Mouse (Mus musculus): ENCODE measurements at regions not wholly inside any gene's neighbourhood (a gene's known extent, or its start where the extent isn't known, plus 50 kb on each side); places are given as distances from the start of the nearest gene placed in this dataset.

DNA sequence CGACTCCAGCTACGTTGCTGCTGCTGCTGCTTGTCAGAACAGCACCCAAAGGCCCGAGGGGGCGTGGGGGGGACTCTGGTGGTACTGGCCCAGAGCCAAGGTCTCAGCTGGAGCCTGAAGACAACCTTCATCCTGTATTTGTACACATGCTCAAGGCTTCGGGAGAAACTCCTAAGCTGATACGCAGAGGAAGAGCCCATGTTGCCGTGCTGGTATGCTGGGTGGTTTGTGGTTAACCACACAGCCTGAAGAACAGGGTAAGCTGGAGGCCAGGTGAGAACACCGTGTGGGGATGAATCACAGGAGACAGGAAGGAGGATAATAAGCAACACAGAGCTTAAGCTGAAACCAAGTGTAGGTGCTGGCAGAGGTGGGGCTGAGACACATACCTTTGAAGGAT is 68.9 kb upstream of the Atl2 start:
- H3K4me2 ChIP-seq (ENCODE audit: low read length): no peak overlapping the region
- ATAC-seq: no peak
- H3K4me3 ChIP-seq (ENCODE audit: low read depth, low read length): no peak overlapping the region
- H3K27me3 ChIP-seq (ENCODE audit: control insufficient read depth, insufficient read depth, low read depth, low read length): no peaks in the 10 kb centered on the region
- H3K4me1 ChIP-seq (ENCODE audit: control insufficient read depth, insufficient read depth, low read length): no peaks in the 10 kb centered on the region
- no peaks in the 10 kb centered on the region for H3K9me3 ChIP-seq (replicated peaks; ENCODE audit: control insufficient read depth, low read length, poor library complexity, severe bottlenecking)
- H3K27ac ChIP-seq (ENCODE audit: low read length): no peak overlapping the region
- no peaks in the 10 kb centered on the region for H3K36me3 ChIP-seq (ENCODE audit: control insufficient read depth, insufficient read depth, low read length)
- H3K9ac ChIP-seq (ENCODE audit: low read depth, low read length): no peak overlapping the region
- 78% methylated on average over 8 of the region's 8 CpGs for WGBS

DNA sequence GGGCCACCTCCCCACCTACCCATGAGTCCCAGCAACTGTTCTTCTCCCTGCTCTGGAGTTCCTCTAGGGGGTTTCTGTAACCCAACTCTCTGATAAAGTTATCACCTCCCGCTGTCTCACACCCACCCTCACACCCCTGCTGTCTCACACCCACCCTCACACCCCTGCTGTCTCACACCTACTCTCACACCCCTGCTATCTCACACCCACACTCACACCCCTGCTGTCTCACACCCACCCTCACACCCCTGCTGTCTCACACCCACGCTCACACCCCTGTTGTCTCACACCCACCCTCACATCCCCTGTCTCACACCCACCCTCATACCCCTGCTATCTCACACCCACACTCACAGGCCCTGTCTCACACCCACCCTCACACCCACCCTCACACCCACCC is 67.4 kb upstream of the Atl2 start:
- H3K4me2 ChIP-seq (ENCODE audit: low read length): no peak overlapping the region
- H3K36me3 ChIP-seq (ENCODE audit: control insufficient read depth, insufficient read depth, low read length): no peaks in the 10 kb centered on the region
- H3K4me3 ChIP-seq (ENCODE audit: low read depth, low read length): no peak overlapping the region
- H3K9me3 ChIP-seq (replicated peaks; ENCODE audit: control insufficient read depth, low read length, poor library complexity, severe bottlenecking): no peaks in the 10 kb centered on the region
- H3K27me3 ChIP-seq (ENCODE audit: control insufficient read depth, insufficient read depth, low read depth, low read length): no peaks in the 10 kb centered on the region
- no peaks in the 10 kb centered on the region for H3K4me1 ChIP-seq (ENCODE audit: control insufficient read depth, insufficient read depth, low read length)
- WGBS: 92% methylated on average over 2 of the region's 2 CpGs
- no peak overlapping the region for H3K27ac ChIP-seq (ENCODE audit: low read length)
- no peak overlapping the region for H3K9ac ChIP-seq (ENCODE audit: low read depth, low read length)
- no peak for ATAC-seq

DNA sequence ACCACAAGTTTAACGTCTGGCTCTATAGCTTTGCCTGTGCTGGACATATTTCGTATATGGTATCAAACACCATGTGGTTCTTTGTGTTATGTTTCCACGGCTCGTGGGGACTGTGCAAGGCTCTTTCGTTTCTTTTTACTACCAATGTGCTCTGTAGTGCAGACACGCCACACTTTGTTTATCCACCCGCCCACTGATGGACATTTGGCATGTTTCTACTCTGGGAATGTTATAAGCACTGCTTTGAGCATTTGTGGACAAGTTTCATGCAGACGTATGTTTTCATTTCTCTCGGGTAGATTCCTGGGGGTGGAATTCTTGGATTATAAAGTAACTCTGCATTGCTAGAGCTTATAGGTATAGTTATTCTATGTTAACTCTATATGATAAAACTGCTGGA is 65.5 kb upstream of the Atl2 start:
- Histone ChIP-seq H3K9me3 (replicated peaks; ENCODE audit: control insufficient read depth, low read length, poor library complexity, severe bottlenecking) (no peaks in the 10 kb centered on the region), H3K9ac (ENCODE audit: low read depth, low read length) (no peak overlapping the region), H3K4me2 (ENCODE audit: low read length) (no peak overlapping the region), H3K36me3 (ENCODE audit: control insufficient read depth, insufficient read depth, low read length) (no peaks in the 10 kb centered on the region), H3K4me1 (ENCODE audit: control insufficient read depth, insufficient read depth, low read length) (no peaks in the 10 kb centered on the region), H3K27ac (ENCODE audit: low read length) (no peak overlapping the region), H3K4me3 (ENCODE audit: low read depth, low read length) (no peak overlapping the region), H3K27me3 (ENCODE audit: control insufficient read depth, insufficient read depth, low read depth, low read length) (no peaks in the 10 kb centered on the region)
- 82% methylated on average over 9 of the region's 9 CpGs for WGBS
- no peak for ATAC-seq

DNA sequence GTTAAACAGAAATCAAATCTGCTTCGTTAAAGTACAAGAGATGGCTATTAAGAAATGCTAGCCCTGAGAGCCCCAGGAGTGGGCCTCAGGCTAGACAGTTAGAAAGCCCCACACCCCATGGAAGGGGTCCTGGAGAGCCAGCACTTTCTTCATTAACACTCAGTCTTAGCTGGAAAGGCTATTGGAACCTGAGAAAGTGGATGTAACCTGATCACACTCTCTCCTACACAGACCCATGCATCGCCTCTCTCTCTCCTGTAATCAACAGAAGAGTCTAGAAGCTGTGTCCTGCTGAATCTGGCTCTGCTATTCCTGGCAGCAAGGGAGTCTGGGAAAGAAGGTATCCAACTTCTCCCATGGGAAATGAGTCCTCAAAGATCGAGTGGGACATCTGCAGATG is 64.8 kb upstream of the Atl2 start:
- no peak overlapping the region for H3K9ac ChIP-seq (ENCODE audit: low read depth, low read length)
- no peaks in the 10 kb centered on the region for H3K36me3 ChIP-seq (ENCODE audit: control insufficient read depth, insufficient read depth, low read length)
- no peaks in the 10 kb centered on the region for H3K9me3 ChIP-seq (replicated peaks; ENCODE audit: control insufficient read depth, low read length, poor library complexity, severe bottlenecking)
- H3K4me1 ChIP-seq (ENCODE audit: control insufficient read depth, insufficient read depth, low read length): no peaks in the 10 kb centered on the region
- 64% methylated on average over 3 of the region's 3 CpGs for WGBS
- H3K4me2 ChIP-seq (ENCODE audit: low read length): no peak overlapping the region
- no peak for ATAC-seq
- no peak overlapping the region for H3K4me3 ChIP-seq (ENCODE audit: low read depth, low read length)
- no peaks in the 10 kb centered on the region for H3K27me3 ChIP-seq (ENCODE audit: control insufficient read depth, insufficient read depth, low read depth, low read length)
- no peak overlapping the region for H3K27ac ChIP-seq (ENCODE audit: low read length)

DNA sequence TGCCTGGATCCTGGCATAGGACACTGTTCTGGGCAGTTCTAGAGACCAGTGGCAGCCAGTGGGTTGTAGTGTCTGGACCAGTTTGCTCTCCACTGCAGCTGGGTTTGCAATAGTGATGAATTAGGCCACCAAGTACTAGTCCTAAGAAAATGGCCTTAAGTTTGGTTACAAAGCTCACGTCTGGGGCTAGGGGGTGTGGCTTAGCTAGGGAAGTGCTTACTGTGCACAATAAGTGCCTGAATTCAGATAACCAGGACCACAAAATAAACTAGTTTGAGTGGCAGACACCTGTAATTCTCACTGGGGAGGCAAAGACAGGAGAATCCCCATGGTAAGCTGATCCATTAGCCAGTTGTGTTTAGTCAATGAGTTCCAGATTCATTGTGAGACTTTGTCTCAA is 59.3 kb upstream of the Atl2 start:
- Histone ChIP-seq H3K9me3 (replicated peaks; ENCODE audit: control insufficient read depth, low read length, poor library complexity, severe bottlenecking) (no peaks in the 10 kb centered on the region), H3K4me1 (ENCODE audit: control insufficient read depth, insufficient read depth, low read length) (no peaks in the 10 kb centered on the region), H3K9ac (ENCODE audit: low read depth, low read length) (no peak overlapping the region), H3K4me2 (ENCODE audit: low read length) (no peak overlapping the region), H3K36me3 (ENCODE audit: control insufficient read depth, insufficient read depth, low read length) (no peaks in the 10 kb centered on the region), H3K27me3 (ENCODE audit: control insufficient read depth, insufficient read depth, low read depth, low read length) (no peaks in the 10 kb centered on the region), H3K27ac (ENCODE audit: low read length) (no peak overlapping the region), H3K4me3 (ENCODE audit: low read depth, low read length) (no peak overlapping the region)
- 47% methylated on average over 1 of the region's 1 CpGs for WGBS
- no peak for ATAC-seq

DNA sequence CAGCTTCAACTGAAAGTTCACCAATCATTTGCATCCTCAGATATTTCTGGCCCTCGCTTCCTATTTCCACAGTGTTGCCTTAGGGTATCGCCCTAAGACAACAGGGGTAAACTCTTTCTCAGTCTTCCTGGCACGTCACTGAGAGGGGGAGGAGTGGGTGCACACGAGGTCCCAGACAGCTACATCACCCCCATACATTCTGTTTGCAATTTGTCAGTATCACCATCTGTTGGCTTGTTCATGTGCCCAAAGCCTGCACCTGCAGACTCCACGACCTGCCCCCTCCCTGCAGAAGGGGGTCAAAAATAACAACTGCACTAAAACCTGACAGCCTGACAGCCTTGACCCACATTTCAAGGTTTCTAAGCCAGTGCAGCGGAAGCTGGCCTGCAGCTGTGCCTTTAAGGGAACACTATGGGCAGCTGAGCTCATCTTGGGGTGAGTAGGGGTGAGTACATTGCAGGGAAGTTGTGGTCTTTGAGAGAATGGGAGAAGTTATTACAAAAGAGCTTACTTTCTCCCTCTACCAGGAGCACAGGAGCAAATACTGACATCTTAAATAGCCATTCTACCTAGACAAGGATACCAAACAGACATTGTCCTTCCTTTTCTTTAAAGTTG is 58.8 kb upstream of the Atl2 start:
- WGBS: 71% methylated on average over 6 of the region's 6 CpGs
- ATAC-seq: no peak

DNA sequence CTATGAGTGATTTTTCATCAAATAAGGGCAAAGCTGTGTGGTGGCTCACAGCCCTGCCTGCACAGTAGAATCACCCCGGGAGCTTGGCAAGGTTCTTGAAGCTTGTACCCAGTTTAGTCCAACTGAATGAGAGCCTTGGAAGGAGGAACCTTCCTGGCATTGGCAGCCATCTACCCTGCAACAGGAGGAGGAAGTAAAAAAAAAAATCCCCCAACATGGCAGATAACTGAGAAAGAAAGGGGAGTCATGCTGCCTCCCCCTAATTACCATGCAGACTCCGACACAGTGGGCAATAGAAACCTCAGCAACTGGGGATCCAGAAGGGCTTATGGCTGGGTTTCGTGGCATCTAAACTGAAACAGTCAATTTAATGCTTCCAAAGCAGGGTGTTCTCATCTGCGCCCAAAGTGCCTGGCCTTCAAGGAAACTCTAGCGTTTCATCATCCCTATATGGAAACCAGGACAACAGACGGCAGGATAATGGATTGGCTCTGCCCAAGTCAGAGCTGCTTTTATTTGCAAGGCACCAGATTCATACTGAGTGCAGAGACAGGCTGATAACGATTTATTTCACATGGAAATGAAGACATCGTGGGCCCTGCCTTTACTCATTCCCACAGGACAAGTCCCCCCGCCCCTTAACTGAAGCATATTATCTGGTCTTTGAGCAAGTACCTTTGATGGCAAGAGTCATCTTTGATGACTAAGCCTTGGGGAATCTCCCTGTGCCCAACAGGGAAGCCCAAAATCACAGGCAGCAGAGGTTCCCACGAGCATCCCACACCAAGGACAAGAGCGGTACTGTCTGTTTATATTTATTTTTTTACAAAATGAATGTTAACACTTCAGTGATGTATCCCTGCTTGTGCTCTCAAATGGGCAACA is 52.9 kb upstream of the Atl2 start:
- peak overlapping the region; percentile 45; the same call in 1 of the 2 replicates for H3K27ac ChIP-seq (ENCODE audit: low read length)
- peaks cover 10% of the 10 kb centered on the region for H3K4me1 ChIP-seq (ENCODE audit: control insufficient read depth, insufficient read depth, low read length)
- peak; percentile 49 for ATAC-seq

More for the DNA sequence above, 58.8 kb upstream of the Atl2 start:
- no peak overlapping the region for H3K4me2 ChIP-seq (ENCODE audit: low read length)
- no peak overlapping the region for H3K27ac ChIP-seq (ENCODE audit: low read length)
- H3K36me3 ChIP-seq (ENCODE audit: control insufficient read depth, insufficient read depth, low read length): no peaks in the 10 kb centered on the region
- H3K9me3 ChIP-seq (replicated peaks; ENCODE audit: control insufficient read depth, low read length, poor library complexity, severe bottlenecking): no peaks in the 10 kb centered on the region
- H3K9ac ChIP-seq (ENCODE audit: low read depth, low read length): no peak overlapping the region
- no peaks in the 10 kb centered on the region for H3K4me1 ChIP-seq (ENCODE audit: control insufficient read depth, insufficient read depth, low read length)
- no peak overlapping the region for H3K4me3 ChIP-seq (ENCODE audit: low read depth, low read length)
- H3K27me3 ChIP-seq (ENCODE audit: control insufficient read depth, insufficient read depth, low read depth, low read length): no peaks in the 10 kb centered on the region

More for the DNA sequence above, 52.9 kb upstream of the Atl2 start:
- Histone ChIP-seq H3K27me3 (ENCODE audit: control insufficient read depth, insufficient read depth, low read depth, low read length) (no peaks in the 10 kb centered on the region), H3K4me3 (ENCODE audit: low read depth, low read length) (no peak overlapping the region), H3K9ac (ENCODE audit: low read depth, low read length) (no peak overlapping the region), H3K9me3 (replicated peaks; ENCODE audit: control insufficient read depth, low read length, poor library complexity, severe bottlenecking) (no peaks in the 10 kb centered on the region), H3K4me2 (ENCODE audit: low read length) (no peak overlapping the region), H3K36me3 (ENCODE audit: control insufficient read depth, insufficient read depth, low read length) (no peaks in the 10 kb centered on the region)
- 37% methylated on average over 11 of the region's 11 CpGs for WGBS
